Mouse (Mus musculus) retina, postnatal 7 days (tissue): ENCODE results near the gene Mrpl27.
"Not testable (repeated sequence)": the region's sequence is repeated elsewhere in the genome, so short reads cannot be mapped to it uniquely, and the experiment has no call there.

ENCODE experiments used
- DNase-seq: peaks from one replicate; pipeline ENCODE4 v3.0.0-alpha.2; 2012; ENCODE audit warnings: low read depth, low spot score

Gene Mrpl27

DNA sequence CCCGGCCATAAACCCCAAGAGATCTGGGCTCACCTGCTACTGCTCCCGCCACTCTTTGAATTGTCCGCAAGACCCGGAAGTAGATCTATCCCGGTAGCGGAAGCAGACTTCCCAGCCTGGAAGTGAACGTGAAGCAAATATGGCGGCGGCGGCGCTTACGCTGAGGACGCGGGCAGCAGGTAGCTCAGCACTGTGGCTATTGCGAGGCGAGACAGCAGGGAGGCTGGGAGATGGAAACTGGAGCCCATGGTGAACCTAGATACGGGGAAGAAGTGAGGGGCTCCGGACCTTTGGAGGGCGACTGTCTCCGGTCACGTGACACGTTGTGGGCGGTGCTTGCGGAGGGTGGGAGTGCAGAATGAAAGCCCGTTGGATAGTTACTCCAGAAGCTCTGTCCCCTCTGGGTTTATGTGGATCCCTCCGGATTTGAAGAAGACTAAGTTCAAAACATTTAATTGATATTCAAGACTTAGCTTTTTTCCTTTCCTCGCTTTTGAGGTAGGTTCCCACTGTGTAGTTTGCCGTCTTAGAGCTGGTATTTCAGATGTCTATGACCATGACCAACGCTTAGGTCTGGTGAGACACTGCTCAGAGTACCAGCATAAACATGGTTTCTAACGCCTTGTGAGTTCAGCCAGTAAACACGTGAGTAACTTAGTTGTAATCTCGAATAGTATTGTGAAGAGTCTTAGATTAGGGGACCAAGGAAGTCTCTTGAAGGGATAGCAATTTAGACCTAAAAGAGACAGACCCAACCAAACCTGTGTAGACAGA, at the start of gene Mrpl27, which contains the start of gene Eme1:
Gene Mrpl27 (plus strand): TSS at position 105 of the 774 bp plus-strand sequence.
Gene Eme1 (minus strand): TSS at position 302 of the 774 bp plus-strand sequence.
- DNase-seq: peak; percentile 78

DNA sequence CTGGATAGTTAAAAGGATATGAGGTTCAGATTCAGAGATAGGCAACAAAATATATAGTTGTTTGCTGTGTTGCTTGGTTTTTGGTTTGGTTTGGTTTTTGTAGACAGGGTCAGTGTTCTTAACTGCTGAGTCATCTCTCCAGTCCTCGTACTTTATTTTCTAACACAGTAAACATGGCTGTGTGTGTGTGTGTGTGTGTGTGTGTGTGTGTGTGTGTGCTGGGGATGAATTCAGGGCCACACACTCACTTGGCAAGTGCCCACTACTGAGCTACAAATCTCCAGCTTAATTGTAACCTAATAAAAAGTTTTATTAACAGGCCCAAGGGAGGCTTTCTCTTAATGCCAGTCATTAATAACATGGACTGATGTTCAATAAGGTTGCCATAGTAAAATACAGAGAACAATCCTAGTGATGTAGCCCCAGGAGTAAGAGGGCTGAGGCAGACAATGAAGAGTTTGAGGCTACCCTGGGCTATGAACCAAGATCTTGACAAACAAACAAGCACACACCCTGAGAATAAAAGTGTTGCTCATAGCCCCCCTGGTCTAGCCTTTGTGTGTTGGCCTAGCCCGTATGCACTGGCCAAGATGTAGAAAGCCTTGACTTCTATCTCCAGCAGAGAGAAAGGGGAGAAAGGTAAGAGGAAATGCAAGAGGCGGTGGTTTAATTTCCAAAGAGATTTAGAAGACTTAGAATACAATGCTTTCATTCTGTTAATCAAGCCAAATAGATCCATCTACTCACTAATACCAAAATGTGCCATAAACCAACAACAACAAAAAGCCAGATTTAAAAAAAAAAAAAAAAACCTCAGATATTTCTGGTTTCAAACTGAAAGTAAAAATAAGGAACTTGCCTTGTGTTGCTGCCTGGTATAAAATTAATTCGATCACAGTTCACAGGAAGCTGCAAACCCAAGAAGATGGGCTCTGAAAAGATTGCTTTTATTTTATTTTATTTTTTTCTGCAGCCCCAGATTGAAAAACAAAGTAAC, 42.5 kb upstream of the Mrpl27 start:
- no peak for DNase-seq

DNA sequence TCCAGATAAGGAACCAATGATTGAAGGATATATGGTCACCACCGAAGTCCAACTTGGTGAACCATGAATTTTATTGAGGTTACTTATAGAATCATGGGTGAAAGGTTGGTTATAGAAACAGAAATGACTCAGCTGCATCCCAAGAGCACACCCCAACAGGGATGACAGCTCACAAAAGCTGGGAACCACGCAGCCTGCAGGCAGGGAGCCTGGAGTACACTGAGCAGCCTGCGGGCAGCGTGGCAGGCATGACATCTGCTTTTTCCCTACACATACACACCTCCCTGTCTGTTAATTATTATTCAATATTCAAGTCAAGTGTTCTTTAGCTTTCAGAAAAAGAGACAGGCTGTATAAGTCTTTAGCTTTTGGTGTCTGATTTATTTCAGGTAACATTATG, 39.0 kb upstream of the Mrpl27 start:
- no peak for DNase-seq

DNA sequence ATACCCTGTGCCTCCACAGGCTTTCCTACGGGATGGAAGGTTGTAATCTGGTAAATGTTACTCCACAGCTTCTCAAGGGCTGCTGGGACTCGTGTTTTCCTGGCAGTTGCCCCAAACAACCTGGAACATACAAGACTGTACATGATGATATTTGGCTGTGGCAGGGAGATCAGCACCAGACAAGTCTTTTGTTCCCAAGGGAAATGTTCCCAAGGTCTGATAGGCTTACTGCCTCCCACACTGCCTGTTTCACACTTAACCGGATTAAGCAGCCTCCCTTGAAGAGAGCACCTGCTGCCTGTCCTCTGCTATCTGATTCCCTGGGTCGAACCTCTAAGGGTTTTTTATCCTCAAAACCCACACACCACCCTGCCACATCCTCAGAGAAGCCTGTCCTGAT, 38.1 kb upstream of the Mrpl27 start:
- DNase-seq: no peak

DNA sequence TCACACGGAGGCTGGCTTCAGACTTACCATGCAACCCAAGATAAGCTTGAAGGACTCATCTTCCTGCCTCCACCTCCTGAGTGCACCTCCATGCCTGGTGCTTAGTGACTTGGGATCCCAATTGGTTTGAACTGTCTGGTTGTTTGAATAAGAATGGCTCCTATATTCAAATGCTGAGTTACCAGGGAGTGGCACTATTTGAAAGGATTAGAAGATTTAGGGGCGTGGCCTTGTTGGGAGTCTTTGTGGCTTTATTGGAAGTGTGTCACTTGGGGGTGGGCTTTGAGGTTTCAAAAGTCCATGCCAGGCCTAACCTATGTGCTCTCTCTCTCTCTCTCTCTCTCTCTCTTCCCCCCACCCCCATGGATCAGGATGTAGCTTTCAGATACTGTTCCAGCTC, 35.9 kb upstream of the Mrpl27 start:
- DNase-seq: no peak

DNA sequence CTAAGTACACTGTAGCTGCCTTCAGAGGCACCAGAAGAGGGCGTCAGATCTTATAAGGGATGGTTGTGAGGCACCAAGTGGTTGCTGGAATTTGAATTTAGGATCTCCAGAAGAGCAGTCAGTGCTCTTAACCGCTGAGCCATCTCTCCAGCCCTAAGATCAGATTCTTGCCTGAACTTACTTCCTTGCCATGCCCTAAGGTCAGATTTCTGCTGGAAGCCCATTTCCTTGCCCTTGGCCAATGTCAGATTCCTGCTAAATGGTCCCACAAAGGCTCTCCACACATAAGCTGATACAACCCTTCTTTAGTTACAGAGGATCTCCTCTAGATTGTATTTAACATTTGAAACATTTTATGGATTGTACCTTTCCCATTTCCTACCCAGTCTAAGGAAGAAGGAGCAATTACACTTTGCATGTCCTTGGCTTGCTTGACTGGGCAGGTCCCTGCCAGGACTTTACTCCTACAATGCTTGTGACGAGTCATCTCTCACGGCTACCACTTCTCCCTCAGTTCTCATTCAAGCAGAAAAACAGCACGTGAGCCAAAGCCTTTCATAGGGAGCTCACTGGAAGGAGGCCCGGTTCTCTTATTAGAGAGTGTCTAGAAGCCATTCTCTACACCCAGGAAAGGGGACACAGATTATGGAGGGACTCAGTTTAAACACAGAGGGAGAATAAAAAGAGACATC, 32.7 kb upstream of the Mrpl27 start:
- no peak for DNase-seq

DNA sequence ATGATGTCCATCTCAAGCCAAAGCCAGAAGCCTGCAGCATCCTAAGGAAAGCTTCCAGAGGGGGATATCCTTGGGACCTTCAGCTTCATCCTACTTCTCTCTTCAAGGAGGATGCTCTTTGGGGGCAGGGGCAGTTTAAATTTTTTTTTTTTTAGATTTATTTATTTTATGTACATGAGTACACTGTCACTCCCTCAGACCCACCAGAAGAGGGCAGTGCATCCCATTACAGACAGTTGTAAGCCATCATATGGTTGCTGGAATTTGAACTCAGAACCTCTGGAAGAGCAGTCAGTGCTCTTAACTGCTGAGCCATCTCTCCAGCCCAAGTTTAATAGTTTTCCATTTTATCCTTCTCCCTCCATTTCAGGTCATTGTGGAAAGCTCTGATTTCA, 32.1 kb upstream of the Mrpl27 start:
- no peak for DNase-seq

- DNase-seq: no peak
Measured at GRCm38 (mm10) chr11:94622162-94622561, 31.4 kb upstream of the Mrpl27 start.

GRCm38 (mm10) chr11:94629199-94629883, 24.2 kb upstream of the Mrpl27 start, which contains the start of gene Lrrc59:
TSS of gene Lrrc59 (plus strand) at chr11:94629767.
- DNase-seq: peak; percentile 85

DNA sequence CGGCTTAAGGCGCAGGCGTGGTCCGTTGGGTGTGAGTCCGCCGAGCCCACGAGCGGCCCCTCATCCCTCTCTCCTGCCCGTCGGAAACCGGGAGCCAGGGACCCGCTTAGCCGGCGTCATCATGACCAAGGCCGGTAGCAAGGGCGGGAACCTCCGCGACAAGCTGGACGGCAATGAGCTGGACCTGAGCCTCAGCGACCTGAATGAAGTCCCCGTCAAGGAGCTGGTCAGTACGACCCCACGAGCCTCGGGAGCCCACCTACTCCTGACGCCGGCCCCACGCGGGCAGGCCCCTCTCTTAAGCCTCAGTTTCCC, 23.7 kb upstream of the Mrpl27 start:
- no peak for DNase-seq

DNA sequence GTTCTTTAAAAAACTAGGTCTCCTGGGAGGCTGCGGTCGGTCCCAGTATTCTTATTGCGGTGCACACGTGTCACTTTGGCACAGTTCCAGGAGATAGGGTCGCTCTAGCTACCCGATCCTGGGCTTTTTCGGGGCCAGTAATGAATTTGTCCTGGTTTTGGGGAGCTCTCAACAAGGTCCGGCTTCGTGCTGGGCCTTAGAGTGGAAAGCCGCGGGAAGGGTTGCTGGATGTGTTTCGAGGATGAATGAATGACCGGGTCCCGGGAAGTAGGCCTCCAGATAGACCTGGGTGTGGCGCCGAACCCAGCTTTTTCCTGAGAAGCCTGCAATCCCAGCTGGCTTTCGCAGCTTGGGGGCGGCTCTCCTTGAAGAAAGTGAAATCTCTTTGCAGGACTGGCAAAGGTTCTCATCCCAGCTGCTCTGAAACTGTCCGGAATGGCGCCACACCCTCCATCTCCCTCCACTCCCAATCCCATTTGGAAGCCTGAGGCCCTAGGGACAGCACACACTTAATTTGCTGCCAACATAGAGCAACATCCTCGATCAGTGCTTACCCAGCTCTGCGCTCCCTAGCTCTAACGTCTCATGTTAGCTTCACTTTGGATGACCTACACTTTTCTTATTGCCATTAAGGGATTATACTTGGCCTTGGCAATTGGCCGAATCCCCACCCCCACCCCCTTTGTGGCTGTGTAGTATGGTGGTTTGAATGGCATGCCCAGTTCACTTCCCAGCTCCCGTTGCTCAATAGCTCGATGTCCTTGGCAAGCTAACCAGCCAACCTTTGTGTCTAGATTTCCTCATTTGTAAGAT, 23.2 kb upstream of the Mrpl27 start:
- no peak for DNase-seq

- no peak for DNase-seq
Measured at GRCm38 (mm10) chr11:94631969-94632368, 21.6 kb upstream of the Mrpl27 start.

GRCm38 (mm10) chr11:94632988-94633387, 20.6 kb upstream of the Mrpl27 start:
- DNase-seq: no peak

DNA sequence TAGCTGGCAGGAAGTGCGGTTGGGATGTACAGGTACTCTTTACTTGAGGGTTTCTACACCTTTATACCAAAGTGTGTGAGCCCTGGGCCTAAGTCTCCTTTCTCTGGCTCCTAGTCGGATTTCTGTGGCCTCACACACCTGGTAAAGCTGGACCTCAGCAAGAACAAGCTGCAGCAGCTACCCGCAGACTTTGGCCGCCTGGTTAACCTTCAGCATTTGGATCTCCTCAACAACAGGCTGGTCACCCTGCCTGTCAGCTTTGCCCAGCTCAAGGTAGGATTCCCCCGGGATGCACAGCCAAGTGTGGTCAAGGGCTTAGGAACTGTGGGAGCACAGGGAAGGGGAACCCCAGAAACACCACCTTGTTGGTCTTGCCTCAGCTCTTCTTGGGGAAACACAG, 19.1 kb upstream of the Mrpl27 start:
- no peak for DNase-seq

DNA sequence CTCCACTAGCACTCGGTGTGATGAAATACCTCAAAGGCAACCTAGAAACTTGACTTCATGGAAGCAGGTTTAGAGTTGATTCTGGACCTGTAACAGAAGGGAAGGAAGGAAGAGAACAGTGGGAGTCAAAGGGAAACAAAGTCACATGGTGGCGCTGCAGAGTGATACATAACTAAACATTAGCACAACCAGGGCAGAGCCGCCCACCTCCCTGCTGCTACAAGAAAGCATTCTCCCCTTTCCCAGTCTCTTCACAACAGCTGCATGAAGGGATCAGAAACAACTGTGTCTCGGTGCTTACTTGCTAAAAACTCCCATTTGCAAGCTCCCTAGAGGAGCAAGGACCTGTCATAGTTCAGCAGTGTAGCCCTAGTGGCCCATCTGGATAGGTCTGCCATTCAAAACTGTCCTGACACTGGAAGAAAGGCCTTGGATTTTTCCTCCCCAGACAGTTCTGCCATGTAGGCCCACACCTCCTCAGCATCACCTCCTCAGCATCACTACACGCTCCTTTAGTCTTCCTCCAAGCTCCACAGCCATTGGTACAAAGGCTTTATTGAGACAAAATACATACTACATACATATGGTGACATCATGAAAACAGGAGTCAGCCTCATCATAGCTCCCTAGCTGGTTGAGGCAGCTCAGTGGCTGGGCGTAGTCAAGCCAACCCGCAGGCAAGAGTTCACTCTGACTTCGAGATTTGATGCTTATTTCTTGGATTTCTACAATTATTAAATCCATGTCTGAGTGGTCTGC, 8.9 kb upstream of the Mrpl27 start:
- DNase-seq: no peak

DNA sequence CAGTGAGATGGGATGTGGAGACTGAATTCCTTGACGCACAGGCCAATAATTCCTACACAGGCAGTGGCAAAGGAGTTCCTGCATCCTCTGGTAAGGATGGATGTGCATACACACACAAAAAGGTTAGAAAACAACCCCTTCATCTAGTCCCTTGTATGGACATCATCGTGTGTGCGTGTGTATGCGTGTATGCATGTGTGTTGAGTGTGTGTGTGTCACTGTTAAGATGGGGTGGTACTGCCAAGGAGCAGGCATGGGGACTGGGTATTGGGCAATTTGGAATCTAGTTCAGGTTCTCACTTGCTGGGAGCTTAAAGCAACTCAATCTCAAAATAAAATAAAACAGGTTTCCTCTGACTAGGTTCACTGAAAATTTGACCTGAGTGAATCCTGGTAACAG, 7.1 kb upstream of the Mrpl27 start:
- no peak for DNase-seq

DNA sequence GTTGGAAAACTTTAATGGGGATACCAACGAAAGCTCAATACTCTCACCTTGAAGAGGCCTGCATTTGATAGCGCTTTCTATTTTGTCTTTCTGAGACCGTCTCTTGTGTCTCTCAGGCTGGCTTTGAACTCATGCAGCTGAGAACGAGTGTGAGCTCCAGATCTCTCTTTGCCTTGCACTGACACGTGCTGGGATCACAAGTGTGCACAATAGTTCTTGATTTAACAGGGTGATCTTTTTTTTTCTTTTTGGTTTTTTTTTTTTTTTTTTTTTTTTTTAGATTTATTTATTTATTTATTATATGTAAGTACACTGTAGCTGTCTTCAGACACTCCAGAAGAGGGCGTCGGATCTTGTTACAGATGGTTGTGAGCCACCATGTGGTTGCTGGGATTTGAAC, 2.3 kb upstream of the Mrpl27 start:
- DNase-seq: not testable (repeated sequence)

DNA sequence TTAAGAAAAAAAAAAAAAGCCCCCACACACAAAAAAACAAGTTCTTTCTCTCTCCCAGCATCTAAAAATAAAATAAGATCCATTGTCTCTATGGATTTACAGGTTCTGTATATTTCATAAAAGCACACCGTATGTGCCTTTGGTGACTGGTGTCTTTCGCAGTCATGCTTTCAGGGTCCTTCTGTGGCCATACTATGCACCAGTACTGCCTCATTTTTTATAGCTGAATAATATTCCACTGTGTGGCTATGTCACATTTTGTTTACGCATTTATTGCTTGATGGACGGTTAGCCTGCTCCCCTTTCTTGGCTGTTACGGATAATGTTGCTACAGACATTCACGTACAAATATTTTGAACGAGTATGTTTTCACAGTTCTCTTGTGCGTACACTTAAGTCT, 594 bp upstream of the Mrpl27 start:
- DNase-seq: no peak

DNA sequence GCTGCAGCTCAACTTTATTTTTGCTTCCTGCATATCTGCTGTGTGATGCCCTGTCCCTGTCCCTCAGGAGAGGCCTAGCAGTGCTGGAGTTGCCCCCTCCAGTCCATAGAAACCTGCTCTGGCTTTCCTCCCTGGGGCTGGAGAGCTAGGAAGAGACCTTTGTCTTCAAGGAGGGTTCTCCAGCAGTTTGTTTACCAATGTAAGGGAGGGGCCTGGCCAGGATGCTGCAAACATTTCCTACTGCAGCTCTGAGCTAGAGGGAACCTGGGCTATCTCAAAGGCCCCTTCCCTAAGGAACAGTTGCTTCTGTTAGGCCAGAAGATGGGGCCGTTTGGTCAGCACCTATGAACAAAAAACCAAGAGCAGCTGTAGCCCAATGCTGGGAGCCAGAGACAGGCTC, 7.8 kb downstream of the Mrpl27 start:
- DNase-seq: no peak

DNA sequence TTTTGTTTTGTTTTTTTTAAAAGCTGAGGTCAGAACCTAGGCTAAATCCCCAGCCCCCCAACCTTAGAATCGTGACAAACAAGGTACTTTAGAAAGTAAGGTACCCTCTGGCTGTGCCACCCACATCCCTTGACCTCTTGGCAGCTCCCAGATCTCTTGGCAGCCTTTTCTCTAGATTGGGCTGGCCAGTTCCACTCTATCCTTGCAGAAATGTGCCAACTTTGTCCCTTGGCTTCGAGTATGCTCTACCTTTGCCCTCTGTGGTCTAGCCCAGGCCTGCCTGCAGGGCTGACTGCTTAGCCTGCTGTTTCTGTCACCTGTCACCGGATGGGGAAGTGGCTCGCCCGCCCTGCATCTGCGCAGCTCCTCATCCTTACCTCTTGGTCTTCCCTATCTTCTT, 11.7 kb downstream of the Mrpl27 start:
- DNase-seq: no peak
